Mouse (Mus musculus) MEL (cell line): ENCODE results near the gene H13.
A peak's percentile ranks its signal among the peaks of the same experiment; 100 is the strongest.

Experiments
- CHD1 ChIP-seq: IDR thresholded peaks from 2 replicates; pipeline ENCODE4 v1.6.1; 2012; ENCODE audit warnings: low read depth, mild to moderate bottlenecking, inconsistent platforms, low read length, improper control_type of control experiment
- CTCF ChIP-seq, 3 experiments: IDR thresholded peaks in 2 of 3; conservative IDR thresholded peaks in 1 of 3; 2 replicates each; pipeline ENCODE4 v1.5.1; 2011 to 2012; ENCODE audit warnings: low read length in 3 of 3, low read depth in 2 of 3, mild to moderate bottlenecking in 2 of 3, improper control_type of control experiment in 1 of 3, inconsistent platforms in 1 of 3, mixed read lengths in 1 of 3, moderate library complexity in 1 of 3; ENCODE audit not compliant: control insufficient read depth in 1 of 3, insufficient read depth in 1 of 3, poor library complexity in 1 of 3, severe bottlenecking in 1 of 3
- E2F4 ChIP-seq: IDR thresholded peaks from 2 replicates; pipeline ENCODE4 v1.6.1; 2011; ENCODE audit warnings: low read depth, low read length, improper control_type of control experiment, borderline replicate concordance
- ELF1 ChIP-seq: IDR thresholded peaks from 2 replicates; pipeline ENCODE4 v1.6.1; 2014; ENCODE audit warnings: low read depth, mild to moderate bottlenecking, inconsistent platforms, low read length, improper control_type of control experiment, moderate library complexity
- GATA1 ChIP-seq: IDR thresholded peaks from 2 replicates; pipeline ENCODE4 v1.6.1; 2011; ENCODE audit warnings: low read depth, low read length, improper control_type of control experiment
- KAT2A ChIP-seq: conservative IDR thresholded peaks from 2 replicates; pipeline ENCODE4 v1.6.1; 2012; ENCODE audit warnings: low read depth, low read length, improper control_type of control experiment, inconsistent platforms
- MXI1 ChIP-seq: IDR thresholded peaks from 2 replicates; pipeline ENCODE4 v1.6.1; 2011; ENCODE audit warnings: mild to moderate bottlenecking, low read depth, low read length, improper control_type of control experiment
- NELFE ChIP-seq: IDR thresholded peaks from 2 replicates; pipeline ENCODE4 v1.6.1; 2011; ENCODE audit warnings: low read depth, low read length, improper control_type of control experiment
- POLR2A ChIP-seq, 2 experiments: IDR thresholded peaks; 2 replicates each; pipeline ENCODE4 v1.6.1; 2011 to 2012; ENCODE audit warnings: low read length in 2 of 2, mild to moderate bottlenecking in 2 of 2, control low read depth in 1 of 2, improper control_type of control experiment in 1 of 2, low read depth in 1 of 2, moderate library complexity in 1 of 2; ENCODE audit not compliant: control insufficient read depth in 1 of 2, insufficient read depth in 1 of 2, poor library complexity in 1 of 2
- TCF12 ChIP-seq: IDR thresholded peaks from 2 replicates; pipeline ENCODE4 v1.6.1; 2014; ENCODE audit warnings: low read depth, mild to moderate bottlenecking, inconsistent platforms, low read length, improper control_type of control experiment, moderate library complexity
- UBTF ChIP-seq: IDR thresholded peaks from 2 replicates; pipeline ENCODE4 v1.6.1; 2012; ENCODE audit warnings: low read depth, mild to moderate bottlenecking, inconsistent platforms, low read length, improper control_type of control experiment, moderate library complexity, borderline replicate concordance; ENCODE audit not compliant: insufficient read depth
- USF1 ChIP-seq: IDR thresholded peaks from 2 replicates; pipeline ENCODE4 v1.6.1; 2014; ENCODE audit warnings: low read depth, mild to moderate bottlenecking, inconsistent platforms, low read length, improper control_type of control experiment, moderate library complexity
- USF2 ChIP-seq, 2 experiments: IDR thresholded peaks; 2 replicates each; pipeline ENCODE4 v1.6.1; 2011 to 2012; ENCODE audit warnings: improper control_type of control experiment in 2 of 2, low read length in 2 of 2, borderline replicate concordance in 1 of 2, inconsistent platforms in 1 of 2, low read depth in 1 of 2, mild to moderate bottlenecking in 1 of 2; ENCODE audit not compliant: insufficient read depth in 1 of 2

DNA sequence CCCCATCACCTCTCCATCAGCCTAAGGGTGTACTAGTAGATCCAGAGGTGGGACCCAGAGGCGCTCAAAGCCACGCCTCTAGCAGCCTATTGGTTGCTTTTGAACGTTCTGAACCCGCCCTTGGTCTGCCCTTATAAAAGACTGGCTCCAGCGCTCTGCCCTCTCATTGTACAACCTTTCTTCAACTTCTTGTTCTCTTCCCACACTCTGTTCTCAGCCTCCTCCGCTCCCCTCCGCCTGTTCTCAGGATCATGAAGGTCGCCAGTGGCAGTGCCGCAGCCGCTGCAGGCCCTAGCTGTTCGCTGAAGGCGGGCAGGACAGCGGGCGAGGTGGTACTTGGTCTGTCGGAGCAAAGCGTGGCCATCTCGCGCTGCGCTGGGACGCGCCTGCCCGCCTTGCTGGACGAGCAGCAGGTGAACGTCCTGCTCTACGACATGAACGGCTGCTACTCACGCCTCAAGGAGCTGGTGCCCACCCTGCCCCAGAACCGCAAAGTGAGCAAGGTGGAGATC is 66.9 kb downstream of the H13 start, which contains the start of gene Id1:
- TF ChIP-seq USF2 (IDR thresholded peaks at IDR 0.05; ENCODE audit: borderline replicate concordance in 1 of 2, insufficient read depth in 1 of 2, low read depth in 1 of 2, low read length in 2 of 2): no peak
- peak; percentile 96 to 100 for TF ChIP-seq POLR2A (IDR thresholded peaks at IDR 0.05; ENCODE audit: control insufficient read depth in 1 of 2, insufficient read depth in 1 of 2, low read depth in 1 of 2, low read length in 2 of 2, poor library complexity in 1 of 2)
- TF ChIP-seq UBTF: no peak
- TF ChIP-seq TCF12: no peak; the same call in 1 of the 2 replicates
- no peak for TF ChIP-seq KAT2A
- TF ChIP-seq ELF1: no peak
- TF ChIP-seq NELFE: peak; percentile 96
- no peak for TF ChIP-seq CTCF (IDR thresholded peaks at IDR 0.05 in 2 of 3, conservative IDR thresholded peaks at IDR 0.05 in 1 of 3; ENCODE audit: control insufficient read depth in 1 of 3, insufficient read depth in 1 of 3, low read depth in 2 of 3, low read length in 3 of 3, poor library complexity in 1 of 3, severe bottlenecking in 1 of 3)
- no peak for TF ChIP-seq GATA1
- TF ChIP-seq E2F4: no peak
- TF ChIP-seq CHD1: no peak
- TF ChIP-seq USF1: no peak
- TF ChIP-seq MXI1: no peak
